Mouse (Mus musculus): ENCODE data around the gene Olfr742. TPM values are rescaled to one million over a fixed set of nuclear protein-coding genes. Genes with fewer than 3 reads are reported as not detected.

The Olfr742 gene
- not detected in 2 replicates for polyA plus RNA-seq (2015; fragmentation: Nextera tagmentation; extraction: Ambion mirVana)

DNA sequence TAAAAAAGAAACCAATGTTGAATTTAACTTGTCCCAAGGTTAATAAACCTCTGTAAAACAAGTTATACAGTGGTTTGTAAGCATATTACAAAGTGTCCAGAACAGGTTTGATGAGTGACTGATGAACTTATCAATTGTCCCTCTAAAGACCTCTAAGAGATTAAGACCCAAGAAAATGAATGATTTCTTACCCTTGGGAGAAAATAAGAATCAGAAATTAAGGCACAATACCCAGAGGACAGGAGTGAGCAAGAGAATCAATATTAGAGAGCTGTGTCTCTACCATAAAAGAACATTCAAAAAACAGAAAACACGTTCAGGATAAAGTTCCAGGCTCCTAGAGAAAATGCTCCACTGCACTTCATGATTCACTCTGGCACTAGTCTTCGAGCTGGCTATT lies at the start of gene Olfr742:
Gene Olfr742, plus strand, starts transcription at position 301 of the 400 bp plus-strand sequence.
- ATAC-seq (ENCODE audit: insufficient number of reproducible peaks, insufficient read depth, low FRiP score, low TSS enrichment, low read depth), result no peak
- H3K27ac ChIP-seq, result no peak within 1 kb of the TSS
- H3K9me3 ChIP-seq, result no peaks in the 10 kb centered on the region
- no peaks in the 10 kb centered on the region for H3K4me1 ChIP-seq
- no peaks in the 10 kb centered on the region for H3K36me3 ChIP-seq
- WGBS, result 60% methylated on average over 2 of the region's 2 CpGs
- no peak within 1 kb of the TSS for H3K4me2 ChIP-seq
- H3K27me3 ChIP-seq, result no peaks in the 10 kb centered on the region
- no peak within 1 kb of the TSS for H3K9ac ChIP-seq
- H3K4me3 ChIP-seq, result no peak within 1 kb of the TSS

DNA sequence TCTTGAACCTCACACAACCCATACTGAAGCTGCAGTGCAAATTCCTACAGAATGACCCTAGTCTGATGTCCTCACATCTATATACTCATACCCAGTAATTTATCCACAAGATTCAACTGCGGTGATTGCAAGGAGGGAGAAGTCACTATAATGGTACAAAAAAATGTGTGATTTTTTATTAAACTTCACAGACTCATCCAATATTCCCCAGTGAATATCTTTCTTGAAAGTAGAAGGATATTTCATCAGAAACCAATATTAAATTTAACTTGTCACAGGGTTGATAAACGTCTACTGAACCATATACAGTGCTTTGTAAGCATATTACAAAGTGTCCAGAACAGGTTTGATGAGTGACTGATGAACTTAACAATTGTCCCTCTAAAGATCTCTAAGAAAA lies 31.0 kb upstream of the Olfr742 start, which contains the start of gene Olfr741:
Gene Olfr741, plus strand, starts transcription at position 301 of the 400 bp plus-strand sequence.
- Histone ChIP-seq H3K27ac (no peak within 1 kb of the TSS), H3K4me1 (no peaks in the 10 kb centered on the region), H3K4me2 (no peak within 1 kb of the TSS), H3K9me3 (no peaks in the 10 kb centered on the region), H3K9ac (no peak within 1 kb of the TSS), H3K36me3 (no peaks in the 10 kb centered on the region), H3K4me3 (no peak within 1 kb of the TSS), H3K27me3 (no peaks in the 10 kb centered on the region)
- 70% methylated on average over 2 of the region's 2 CpGs for WGBS
- no peak for ATAC-seq (ENCODE audit: insufficient number of reproducible peaks, insufficient read depth, low FRiP score, low TSS enrichment, low read depth)

DNA sequence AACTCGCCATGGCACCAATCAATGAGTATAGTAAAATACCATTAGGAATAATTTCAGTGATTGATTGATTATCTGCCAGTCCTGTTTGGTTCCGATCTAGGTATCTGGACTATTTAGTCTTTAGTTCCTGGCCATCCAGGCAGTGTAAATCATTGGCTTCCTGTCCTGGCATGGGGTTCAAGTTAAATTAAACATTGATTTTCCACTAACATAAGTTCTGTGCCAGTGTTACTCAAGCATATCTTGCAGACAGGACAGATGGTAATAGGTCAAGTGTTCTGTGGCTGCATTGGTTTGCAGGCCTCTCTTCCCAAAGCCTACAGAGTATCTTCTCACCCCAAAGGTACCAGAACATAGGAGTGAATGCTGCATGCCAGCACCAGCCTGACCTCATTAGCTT lies 25.0 kb upstream of the Olfr742 start:
- no peak for ATAC-seq (ENCODE audit: insufficient number of reproducible peaks, insufficient read depth, low FRiP score, low TSS enrichment, low read depth)
- Histone ChIP-seq H3K36me3 (no peaks in the 10 kb centered on the region), H3K4me1 (no peaks in the 10 kb centered on the region), H3K9me3 (no peaks in the 10 kb centered on the region), H3K4me3 (no peak overlapping the region), H3K27ac (no peak overlapping the region), H3K9ac (no peak overlapping the region), H3K4me2 (no peak overlapping the region), H3K27me3 (no peaks in the 10 kb centered on the region)
- 81% methylated on average over 2 of the region's 2 CpGs for WGBS

DNA sequence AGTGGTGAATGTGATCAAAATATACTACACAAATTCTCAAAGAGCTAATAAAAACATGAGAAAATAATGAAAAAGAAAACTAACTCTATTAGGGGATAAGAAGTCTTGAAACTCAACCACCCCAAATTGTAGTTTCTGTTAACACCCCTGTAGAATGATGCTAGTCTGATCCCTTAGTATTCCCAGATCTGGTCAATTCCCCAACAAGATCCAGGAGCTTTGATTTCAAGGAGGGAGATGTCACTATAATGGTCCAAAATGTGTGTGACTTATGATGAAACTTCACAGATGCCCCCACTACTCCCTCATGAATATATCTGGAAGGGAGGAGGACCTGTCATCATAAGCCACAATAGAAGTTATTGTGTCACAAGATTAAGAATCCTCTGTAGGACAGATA lies 18.1 kb downstream of the Olfr742 start, which contains the start of gene Olfr743:
Gene Olfr743, plus strand, starts transcription at position 301 of the 400 bp plus-strand sequence.
- H3K4me1 ChIP-seq, result no peaks in the 10 kb centered on the region
- no peaks in the 10 kb centered on the region for H3K9me3 ChIP-seq
- no peak within 1 kb of the TSS for H3K27ac ChIP-seq
- no peak for ATAC-seq (ENCODE audit: insufficient number of reproducible peaks, insufficient read depth, low FRiP score, low TSS enrichment, low read depth)
- no peak within 1 kb of the TSS for H3K9ac ChIP-seq
- no peak within 1 kb of the TSS for H3K4me2 ChIP-seq
- no peak within 1 kb of the TSS for H3K4me3 ChIP-seq
- no peaks in the 10 kb centered on the region for H3K27me3 ChIP-seq
- H3K36me3 ChIP-seq, result no peaks in the 10 kb centered on the region

- WGBS, result 86% methylated on average over 2 of the region's 2 CpGs
- Histone ChIP-seq H3K36me3 (no peaks in the 10 kb centered on the region), H3K9ac (no peak overlapping the region), H3K4me1 (no peaks in the 10 kb centered on the region), H3K27me3 (no peaks in the 10 kb centered on the region), H3K27ac (no peak overlapping the region), H3K9me3 (no peaks in the 10 kb centered on the region), H3K4me2 (no peak overlapping the region), H3K4me3 (no peak overlapping the region)
- ATAC-seq (ENCODE audit: insufficient number of reproducible peaks, insufficient read depth, low FRiP score, low TSS enrichment, low read depth), result no peak
Observed at GRCm38 (mm10) chr14:50552734-50553133, 49.3 kb downstream of the Olfr742 start.

Other genes with a start within 250 kb of the Olfr742 start
- not detected in 2 replicates for gene Olfr732, start 219.4 kb upstream of the Olfr742 start, polyA plus RNA-seq (2015; fragmentation: Nextera tagmentation; extraction: Ambion mirVana)
- 0.10 TPM in 1 of 2 replicates, not detected in the other for gene Olfr733, start 202.1 kb upstream of the Olfr742 start, polyA plus RNA-seq (2015; fragmentation: Nextera tagmentation; extraction: Ambion mirVana)
- gene Olfr734, start 176.8 kb upstream of the Olfr742 start, polyA plus RNA-seq (2015; fragmentation: Nextera tagmentation; extraction: Ambion mirVana), result not detected in 2 replicates
- gene Olfr735, start 154.7 kb upstream of the Olfr742 start, polyA plus RNA-seq (2015; fragmentation: Nextera tagmentation; extraction: Ambion mirVana), result not detected in 2 replicates
- 0.07 TPM in 1 of 2 replicates, not detected in the other for gene Tlr11, start 145.7 kb upstream of the Olfr742 start, polyA plus RNA-seq (2015; fragmentation: Nextera tagmentation; extraction: Ambion mirVana)
- gene Olfr736, start 122.4 kb upstream of the Olfr742 start, polyA plus RNA-seq (2015; fragmentation: Nextera tagmentation; extraction: Ambion mirVana), result 0.22 TPM in 1 of 2 replicates, not detected in the other
- not detected in 2 replicates for gene Olfr738, start 96.0 kb upstream of the Olfr742 start, polyA plus RNA-seq (2015; fragmentation: Nextera tagmentation; extraction: Ambion mirVana)
- not detected in 2 replicates for gene Olfr739, start 85.0 kb upstream of the Olfr742 start, polyA plus RNA-seq (2015; fragmentation: Nextera tagmentation; extraction: Ambion mirVana)
- gene Olfr740, start 58.1 kb upstream of the Olfr742 start, polyA plus RNA-seq (2015; fragmentation: Nextera tagmentation; extraction: Ambion mirVana), result not detected in 2 replicates
- not detected in 2 replicates for gene Olfr741, start 30.9 kb upstream of the Olfr742 start, polyA plus RNA-seq (2015; fragmentation: Nextera tagmentation; extraction: Ambion mirVana)
- gene Olfr743, start 18.2 kb downstream of the Olfr742 start, polyA plus RNA-seq (2015; fragmentation: Nextera tagmentation; extraction: Ambion mirVana), result not detected in 2 replicates
- not detected in 2 replicates for gene Olfr744, start 111.3 kb downstream of the Olfr742 start, polyA plus RNA-seq (2015; fragmentation: Nextera tagmentation; extraction: Ambion mirVana)
- 0.32 and 0.63 TPM in 2 replicates for gene Olfr745, start 135.8 kb downstream of the Olfr742 start, polyA plus RNA-seq (2015; fragmentation: Nextera tagmentation; extraction: Ambion mirVana)
- not detected in 2 replicates for gene Olfr746, start 143.5 kb downstream of the Olfr742 start, polyA plus RNA-seq (2015; fragmentation: Nextera tagmentation; extraction: Ambion mirVana)
- not detected in 2 replicates for gene Olfr747, start 189.6 kb downstream of the Olfr742 start, polyA plus RNA-seq (2015; fragmentation: Nextera tagmentation; extraction: Ambion mirVana)
- gene Olfr748, start 203.8 kb downstream of the Olfr742 start, polyA plus RNA-seq (2015; fragmentation: Nextera tagmentation; extraction: Ambion mirVana), result not detected in 2 replicates
- not detected in 2 replicates for gene Olfr749, start 241.5 kb downstream of the Olfr742 start, polyA plus RNA-seq (2015; fragmentation: Nextera tagmentation; extraction: Ambion mirVana)

Data from embryonic facial prominence, embryonic 13.5 days (tissue).